Mouse (Mus musculus): ENCODE measurements at regions not wholly inside any gene's neighbourhood (a gene's known extent, or its start where the extent isn't known, plus 50 kb on each side); places are given as distances from the start of the nearest gene placed in this dataset.
A peak's percentile ranks its signal among the peaks of the same experiment; 100 is the strongest.
"Not testable (repeated sequence)": the region's sequence is repeated elsewhere in the genome, so short reads cannot be mapped to it uniquely, and the experiment has no call there.

GRCm38 (mm10) chr14:116586742-116587141 is 338.4 kb upstream of the Gpc6 start:
- DNase-seq (ENCODE audit: low spot score): no peak

GRCm38 (mm10) chr14:116589529-116589928 is 335.6 kb upstream of the Gpc6 start:
- no peak for DNase-seq (ENCODE audit: low spot score)

GRCm38 (mm10) chr14:116590111-116590510 is 335.0 kb upstream of the Gpc6 start:
- DNase-seq (ENCODE audit: low spot score): no peak

- DNase-seq (ENCODE audit: low spot score): no peak
Observed at GRCm38 (mm10) chr14:116608130-116608529, 317.0 kb upstream of the Gpc6 start.

GRCm38 (mm10) chr14:116611210-116611609 is 313.9 kb upstream of the Gpc6 start:
- no peak for DNase-seq (ENCODE audit: low spot score)

GRCm38 (mm10) chr14:116632181-116632580 is 292.9 kb upstream of the Gpc6 start:
- peak; percentile 9 for DNase-seq (ENCODE audit: low spot score)

- no peak for DNase-seq (ENCODE audit: low spot score)
Observed at GRCm38 (mm10) chr14:116642091-116642490, 283.0 kb upstream of the Gpc6 start.

- DNase-seq (ENCODE audit: low spot score): no peak
Observed at GRCm38 (mm10) chr14:116651897-116652296, 273.2 kb upstream of the Gpc6 start.

GRCm38 (mm10) chr14:116683909-116684308 is 241.2 kb upstream of the Gpc6 start:
- no peak for DNase-seq (ENCODE audit: low spot score)

- DNase-seq (ENCODE audit: low spot score): no peak
Observed at GRCm38 (mm10) chr14:116697675-116698074, 227.4 kb upstream of the Gpc6 start.

GRCm38 (mm10) chr14:116698437-116698836 is 226.7 kb upstream of the Gpc6 start:
- no peak for DNase-seq (ENCODE audit: low spot score)

- DNase-seq (ENCODE audit: low spot score): not testable (repeated sequence)
Observed at GRCm38 (mm10) chr14:116734596-116734995, 190.5 kb upstream of the Gpc6 start.

- DNase-seq (ENCODE audit: low spot score): no peak
Observed at GRCm38 (mm10) chr14:116754438-116755157, 170.5 kb upstream of the Gpc6 start.

- no peak for DNase-seq (ENCODE audit: low spot score)
Observed at GRCm38 (mm10) chr14:116761429-116761828, 163.7 kb upstream of the Gpc6 start.

- DNase-seq (ENCODE audit: low spot score): no peak
Observed at GRCm38 (mm10) chr14:116771120-116771519, 154.0 kb upstream of the Gpc6 start.

GRCm38 (mm10) chr14:116771671-116772070 is 153.4 kb upstream of the Gpc6 start:
- DNase-seq (ENCODE audit: low spot score): no peak

- DNase-seq (ENCODE audit: low spot score): no peak
Observed at GRCm38 (mm10) chr14:116779661-116780060, 145.5 kb upstream of the Gpc6 start.

- DNase-seq (ENCODE audit: low spot score): no peak
Observed at GRCm38 (mm10) chr14:116783840-116784239, 141.3 kb upstream of the Gpc6 start.

GRCm38 (mm10) chr14:116806504-116806903 is 118.6 kb upstream of the Gpc6 start:
- DNase-seq (ENCODE audit: low spot score): no peak

- no peak for DNase-seq (ENCODE audit: low spot score)
Observed at GRCm38 (mm10) chr14:116808581-116808980, 116.5 kb upstream of the Gpc6 start.

GRCm38 (mm10) chr14:116810661-116811345 is 114.3 kb upstream of the Gpc6 start:
- DNase-seq (ENCODE audit: low spot score): no peak

GRCm38 (mm10) chr14:116837235-116837634 is 87.9 kb upstream of the Gpc6 start:
- no peak for DNase-seq (ENCODE audit: low spot score)

- DNase-seq (ENCODE audit: low spot score): no peak
Observed at GRCm38 (mm10) chr14:116869437-116869836, 55.7 kb upstream of the Gpc6 start.

GRCm38 (mm10) chr14:116869996-116870395 is 55.1 kb upstream of the Gpc6 start:
- no peak for DNase-seq (ENCODE audit: low spot score)
